Mouse (Mus musculus): ENCODE data around the gene Stat3. TPM values are rescaled to one million over a fixed set of nuclear protein-coding genes. Genes with fewer than 3 reads are reported as not detected.

Gene Stat3
- 10 to 100 TPM in 1 of 2 experiments, 1 to 10 TPM in 1; 5.2 to 83.6 TPM for polyA plus RNA-seq (2012; fragmentation: generic; extraction: Trizol)

DNA sequence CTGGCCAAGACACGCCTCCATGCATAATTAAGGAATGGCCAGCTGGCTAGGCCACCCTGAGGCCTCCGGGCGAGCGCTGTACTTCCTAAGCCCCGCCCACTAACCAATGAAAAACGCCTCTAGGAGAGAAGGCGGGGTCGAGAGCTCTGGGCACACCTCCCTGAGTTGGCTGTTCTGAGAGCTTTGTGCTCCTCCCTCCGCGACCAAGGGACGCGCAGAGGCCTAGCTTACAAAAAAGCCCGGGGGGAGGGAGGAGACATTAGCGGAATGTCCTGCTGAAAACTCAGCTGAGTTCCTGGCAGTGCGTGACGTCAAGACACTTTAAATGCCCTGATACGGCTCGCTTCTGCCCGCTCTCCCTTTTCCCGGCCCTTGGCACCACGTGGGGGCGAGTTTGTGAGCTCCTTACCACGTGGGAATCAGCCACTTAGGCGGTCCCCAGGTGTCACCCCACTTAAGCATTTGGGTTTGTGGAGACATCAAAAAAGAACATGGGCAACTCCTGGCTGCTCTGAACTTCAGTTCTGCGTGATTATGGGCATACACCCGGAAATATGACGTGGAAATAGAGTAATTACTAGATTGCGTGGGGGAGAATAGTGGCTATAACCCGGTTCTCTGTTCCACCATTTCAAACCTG is at the start of gene Stat3:
Gene Stat3 (minus strand): TSS at position 29 of the 640 bp plus-strand sequence.

DNA sequence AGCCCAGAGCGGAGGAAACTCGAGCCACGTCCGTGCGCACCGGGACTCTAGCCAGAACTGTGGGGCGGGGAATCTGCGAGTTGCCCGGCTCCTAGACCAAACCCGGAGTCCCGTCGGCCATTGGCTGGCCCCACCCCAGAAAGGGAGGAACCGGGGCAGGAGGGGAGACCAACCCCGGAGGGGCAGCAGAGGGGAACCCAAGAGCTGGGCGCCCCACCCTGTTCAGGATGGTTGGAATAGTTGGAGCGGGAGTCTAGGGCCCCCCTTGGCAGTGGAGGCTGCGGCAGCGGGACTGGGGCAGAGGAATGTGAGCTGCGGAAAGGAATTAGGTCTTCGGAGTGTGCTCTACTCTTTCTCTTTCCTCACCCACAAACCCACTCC is 31.2 kb upstream of the Stat3 start, which contains the start of gene Cavin1:
Gene Cavin1 (minus strand): TSS at position 331 of the 381 bp plus-strand sequence.

DNA sequence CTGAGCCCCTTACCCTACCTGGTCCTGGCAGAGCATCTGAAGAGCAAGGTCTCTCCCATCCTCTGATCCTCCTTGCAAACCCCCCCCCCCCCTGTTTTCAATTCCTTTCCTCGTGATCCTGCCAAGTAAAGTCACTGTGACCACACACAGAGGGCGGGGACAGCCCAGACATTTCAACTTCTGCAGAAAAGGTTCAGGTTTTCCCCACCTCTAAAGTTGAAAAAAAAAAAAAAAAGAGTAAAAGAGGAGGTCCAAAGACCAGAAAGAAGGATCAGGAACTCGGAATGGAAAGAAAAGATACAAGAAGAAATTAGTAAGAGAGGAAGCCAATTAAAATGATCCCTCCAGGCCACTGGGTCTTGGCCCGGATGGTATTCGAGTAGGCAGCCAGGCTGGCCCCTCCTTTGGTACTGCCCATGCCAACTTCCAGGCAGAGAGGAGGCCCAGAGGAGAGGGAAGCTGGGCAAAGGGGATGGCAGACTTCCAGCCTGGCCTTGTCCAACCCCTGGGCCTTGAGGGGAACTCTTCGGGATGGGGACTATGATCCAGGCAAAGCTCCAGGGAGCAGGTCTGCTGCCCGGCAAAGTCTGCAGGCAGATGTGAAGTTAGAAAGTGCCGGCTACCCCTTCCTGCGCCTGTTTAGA is 80.3 kb downstream of the Stat3 start, which contains the start of gene Stat5a:
Gene Stat5a (plus strand): TSS at position 417 of the 644 bp plus-strand sequence.

DNA sequence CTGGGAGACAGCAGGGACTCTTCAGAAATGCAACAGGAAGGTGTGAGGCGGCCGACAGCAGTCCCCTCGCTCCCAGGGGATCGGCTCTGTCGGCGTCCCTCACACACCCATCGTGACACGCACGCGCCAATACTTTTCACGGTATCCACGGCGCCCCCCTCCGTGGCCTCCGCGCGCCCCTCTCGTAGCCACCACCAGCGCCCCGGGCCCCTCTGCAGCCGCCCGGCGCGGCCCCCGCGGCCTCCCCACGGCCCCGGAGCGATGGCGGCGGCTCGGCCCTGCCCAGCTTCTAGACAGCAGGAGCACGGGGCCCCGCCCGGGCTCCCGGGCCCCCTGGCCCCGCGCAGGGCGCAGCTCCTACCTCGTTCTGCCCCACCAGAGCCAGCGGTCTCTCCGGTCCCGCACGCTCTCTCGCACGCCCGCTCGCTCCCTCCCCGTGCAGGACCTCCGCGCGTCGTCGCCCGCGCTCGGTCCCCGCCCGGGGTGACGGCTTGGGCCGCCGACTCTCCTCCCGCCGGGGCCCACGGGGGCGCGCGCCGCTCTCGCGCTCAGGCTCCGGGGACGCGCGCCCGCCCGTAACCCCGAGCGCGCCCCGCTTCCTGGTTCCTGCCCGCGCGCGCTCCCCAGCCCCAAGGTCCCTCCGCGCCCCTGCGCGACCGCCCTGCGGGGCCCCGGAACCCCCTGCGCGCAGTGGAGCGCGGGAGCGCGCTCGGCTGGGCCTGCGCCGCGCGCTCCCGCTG is 89.1 kb downstream of the Stat3 start, which contains the start of gene Stat5b:
Gene Stat5b (minus strand): TSS at position 687 of the 740 bp plus-strand sequence.

Other genes starting within 250 kb of the Stat3 start
- under 1 TPM; 0.04 to 0.05 TPM for gene Zfp385c, start 247.1 kb downstream of the Stat3 start, polyA plus RNA-seq (2012; fragmentation: generic; extraction: Trizol)
- 1 to 10 TPM in 1 of 2 experiments, under 1 TPM in 1; 0.60 to 7.9 TPM for gene Dhx58, start 235.3 kb downstream of the Stat3 start, polyA plus RNA-seq (2012; fragmentation: generic; extraction: Trizol)
- 10 to 100 TPM; 60.0 to 66.4 TPM for gene Kat2a, start 227.1 kb downstream of the Stat3 start, polyA plus RNA-seq (2012; fragmentation: generic; extraction: Trizol)
- under 1 TPM; 0.34 to 0.59 TPM for gene Hspb9, start 225.7 kb downstream of the Stat3 start, polyA plus RNA-seq (2012; fragmentation: generic; extraction: Trizol)
- 100 to 1,000 TPM; 160 to 229 TPM for gene Rab5c, start 201.3 kb downstream of the Stat3 start, polyA plus RNA-seq (2012; fragmentation: generic; extraction: Trizol)
- under 1 TPM in 1 of 2 experiments, not detected in 1; 0.01 TPM for gene Kcnh4, start 179.6 kb downstream of the Stat3 start, polyA plus RNA-seq (2012; fragmentation: generic; extraction: Trizol)
- not detected for gene Hcrt, start 176.6 kb downstream of the Stat3 start, polyA plus RNA-seq (2012; fragmentation: generic; extraction: Trizol)
- gene Ghdc, start 168.6 kb downstream of the Stat3 start, polyA plus RNA-seq (2012; fragmentation: generic; extraction: Trizol), result 10 to 100 TPM in 1 of 2 experiments, 1 to 10 TPM in 1; 5.6 to 24.7 TPM
- gene Stat5b, start 88.8 kb downstream of the Stat3 start, polyA plus RNA-seq (2012; fragmentation: generic; extraction: Trizol), result 10 to 100 TPM in 1 of 2 experiments, 1 to 10 TPM in 1; 4.0 to 25.5 TPM
- 10 to 100 TPM in 1 of 2 experiments, 1 to 10 TPM in 1; 5.4 to 67.1 TPM for gene Stat5a, start 80.2 kb downstream of the Stat3 start, polyA plus RNA-seq (2012; fragmentation: generic; extraction: Trizol)
- gene Cavin1, start 31.3 kb upstream of the Stat3 start, polyA plus RNA-seq (2012; fragmentation: generic; extraction: Trizol), result 1,000 to 10,000 TPM in 1 of 2 experiments, 100 to 1,000 TPM in 1; 353 to 1,064 TPM
- 10 to 100 TPM; 22.1 to 58.2 TPM for gene Atp6v0a1, start 69.9 kb upstream of the Stat3 start, polyA plus RNA-seq (2012; fragmentation: generic; extraction: Trizol)
- gene Naglu, start 130.5 kb upstream of the Stat3 start, polyA plus RNA-seq (2012; fragmentation: generic; extraction: Trizol), result 10 to 100 TPM; 21.6 to 69.1 TPM
- gene Hsd17b1, start 138.9 kb upstream of the Stat3 start, polyA plus RNA-seq (2012; fragmentation: generic; extraction: Trizol), result under 1 TPM; 0.02 to 0.50 TPM
- 10 to 100 TPM; 24.7 to 42.6 TPM for gene Coasy, start 143.0 kb upstream of the Stat3 start, polyA plus RNA-seq (2012; fragmentation: generic; extraction: Trizol)
- 10 to 100 TPM; 23.4 to 30.0 TPM for gene Mlx, start 147.7 kb upstream of the Stat3 start, polyA plus RNA-seq (2012; fragmentation: generic; extraction: Trizol)
- 10 to 100 TPM; 10.9 to 17.0 TPM for gene Psmc3ip, start 155.9 kb upstream of the Stat3 start, polyA plus RNA-seq (2012; fragmentation: generic; extraction: Trizol)
- gene Retreg3, start 180.4 kb upstream of the Stat3 start, polyA plus RNA-seq (2012; fragmentation: generic; extraction: Trizol), result 10 to 100 TPM; 18.5 to 57.2 TPM
- 100 to 1,000 TPM in 1 of 2 experiments, 10 to 100 TPM in 1; 79.8 to 132 TPM for gene Tubg1, start 180.4 kb upstream of the Stat3 start, polyA plus RNA-seq (2012; fragmentation: generic; extraction: Trizol)
- gene Tubg2, start 216.4 kb upstream of the Stat3 start, polyA plus RNA-seq (2012; fragmentation: generic; extraction: Trizol), result under 1 TPM; 0.08 to 0.42 TPM
- 1 to 10 TPM in 1 of 2 experiments, under 1 TPM in 1; 0.25 to 4.2 TPM for gene Cntnap1, start 231.0 kb upstream of the Stat3 start, polyA plus RNA-seq (2012; fragmentation: generic; extraction: Trizol)
- gene Plekhh3, start 231.8 kb upstream of the Stat3 start, polyA plus RNA-seq (2012; fragmentation: generic; extraction: Trizol), result 10 to 100 TPM; 19.4 to 50.6 TPM
- gene Ccr10, start 235.9 kb upstream of the Stat3 start, polyA plus RNA-seq (2012; fragmentation: generic; extraction: Trizol), result 1 to 10 TPM in 1 of 2 experiments, under 1 TPM in 1; 0.15 to 1.9 TPM

Data from C3H10T1/2 (cell line).